Mouse (Mus musculus) frontal cortex, adult 2 months (tissue): ENCODE measurements around the gene Sapcd1. TPM values are rescaled to one million over a fixed set of nuclear protein-coding genes. Genes with fewer than 3 reads are reported as not detected.
"Not testable (repeated sequence)": the region's sequence is repeated elsewhere in the genome, so short reads cannot be mapped to it uniquely, and the experiment has no call there.

ENCODE experiments used
- DNase-seq, 2 experiments: peaks; one replicate each; pipeline ENCODE4 v3.0.0; 2022; ENCODE audit warnings: low spot score in 1 of 2; ENCODE audit errors: extremely low spot score in 1 of 2
- polyA plus RNA-seq: library from polyadenylated mRNA; depleted of rRNA; stranded (reverse); fragments of >200 nt; gene quantifications from 2 replicates; pipeline ENCODE4 v1.2.3, GENCODE M21; 2012

The Sapcd1 gene
- polyA plus RNA-seq, 1 experiment = 1.5 TPM

DNA sequence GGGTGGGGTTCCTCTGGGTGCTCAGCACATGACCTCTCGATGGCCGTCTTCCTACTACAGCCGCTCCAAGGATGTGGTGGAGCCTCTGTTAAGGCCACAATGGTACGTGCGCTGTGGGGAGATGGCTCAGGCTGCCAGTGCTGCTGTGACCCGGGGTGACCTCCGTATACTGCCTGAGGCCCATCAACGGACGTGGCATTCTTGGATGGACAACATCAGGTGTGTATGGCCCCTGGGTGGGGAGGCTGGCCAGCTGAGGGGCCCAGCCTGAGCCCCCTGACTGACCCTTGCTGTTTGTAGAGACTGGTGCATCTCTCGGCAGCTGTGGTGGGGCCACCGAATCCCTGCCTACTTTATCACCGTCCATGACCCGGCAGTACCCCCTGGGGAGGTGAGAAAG, 15.4 kb downstream of the Sapcd1 start:
- DNase-seq = no peak

DNA sequence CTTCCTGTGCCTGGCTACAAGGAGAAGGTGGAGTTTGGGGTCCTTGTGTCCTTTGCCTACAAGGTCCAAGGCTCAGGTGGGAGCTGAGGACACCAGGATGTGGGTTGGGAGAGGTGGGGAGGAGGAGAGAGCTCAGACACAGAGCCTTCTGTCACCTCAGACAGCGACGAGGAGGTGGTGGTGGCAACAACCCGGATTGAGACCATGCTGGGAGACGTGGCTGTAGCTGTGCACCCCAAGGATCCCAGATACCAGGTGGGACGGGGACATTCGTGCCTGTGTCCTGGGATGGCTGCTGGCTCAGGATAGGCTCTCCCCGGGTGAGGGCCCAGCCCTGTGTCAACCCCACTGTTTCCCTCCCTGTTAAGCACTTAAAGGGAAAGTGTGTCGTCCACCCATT, 16.4 kb downstream of the Sapcd1 start:
- DNase-seq = no peak

DNA sequence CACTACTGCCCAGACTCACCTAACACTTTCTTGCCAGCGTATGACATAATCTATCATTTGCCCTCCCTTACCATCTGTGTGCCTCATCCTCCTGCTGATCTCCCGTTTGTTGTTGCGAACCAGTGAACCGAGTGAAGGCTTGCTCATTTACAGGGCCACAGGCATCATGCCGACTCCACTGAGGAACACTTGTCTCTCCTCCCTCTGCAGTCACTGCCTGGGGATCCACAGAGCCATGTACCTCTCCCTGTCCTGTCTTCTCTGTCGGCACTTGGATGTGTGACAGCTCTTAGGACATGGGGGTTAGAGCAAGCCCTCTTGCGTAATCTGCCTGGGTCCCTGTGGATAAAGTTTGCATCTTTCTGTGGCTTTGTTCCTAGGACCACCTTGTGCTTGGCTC, 18.2 kb downstream of the Sapcd1 start:
- no peak for DNase-seq

DNA sequence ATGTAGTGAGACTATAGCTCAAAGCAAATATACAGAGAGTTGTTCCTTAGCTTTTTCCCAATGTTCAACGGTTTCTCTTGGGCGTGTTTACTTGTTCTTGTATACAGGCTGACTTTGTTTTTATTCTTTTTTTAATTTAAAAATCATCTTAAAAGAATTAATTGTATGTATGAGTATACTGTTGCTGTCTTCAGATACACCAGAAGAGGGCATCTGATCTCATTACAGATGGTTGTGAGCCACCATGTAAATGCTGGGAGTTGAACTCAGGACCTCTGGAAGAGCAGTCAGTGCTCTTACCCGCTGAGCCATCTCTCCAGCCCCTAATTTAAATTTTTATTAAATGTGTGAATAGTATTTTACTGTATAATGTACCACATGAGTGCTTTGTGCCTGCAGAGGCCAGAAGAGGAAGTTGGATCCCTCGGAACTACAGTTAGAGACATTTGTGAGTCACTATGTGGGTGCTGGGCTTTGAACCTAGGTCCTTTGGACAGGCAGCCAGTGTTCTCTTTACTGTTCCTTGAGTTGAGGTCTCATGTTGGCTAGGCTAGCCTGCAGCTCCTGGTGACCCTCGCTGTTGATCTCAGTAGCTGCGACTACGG, 20.3 kb downstream of the Sapcd1 start:
- no peak for DNase-seq

DNA sequence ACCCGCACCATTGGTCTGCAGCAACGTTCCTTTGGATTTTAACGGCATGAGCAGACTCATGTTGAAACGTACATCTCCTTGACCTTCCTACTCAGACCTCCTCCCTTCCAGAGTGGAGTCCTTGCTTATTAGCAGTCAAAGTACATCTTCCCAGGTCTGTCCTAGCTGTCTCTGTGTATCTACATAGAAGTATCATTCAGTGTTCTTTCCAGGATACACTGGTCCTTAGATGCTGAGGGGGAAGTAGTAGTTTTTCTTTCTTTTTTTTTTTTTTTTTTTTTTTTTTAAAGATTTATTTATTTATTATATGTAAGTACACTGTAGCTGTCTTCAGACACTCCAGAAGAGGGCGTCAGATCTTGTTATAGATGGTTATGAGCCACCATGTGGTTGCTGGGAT, 21.9 kb downstream of the Sapcd1 start:
- not testable (repeated sequence) for DNase-seq

DNA sequence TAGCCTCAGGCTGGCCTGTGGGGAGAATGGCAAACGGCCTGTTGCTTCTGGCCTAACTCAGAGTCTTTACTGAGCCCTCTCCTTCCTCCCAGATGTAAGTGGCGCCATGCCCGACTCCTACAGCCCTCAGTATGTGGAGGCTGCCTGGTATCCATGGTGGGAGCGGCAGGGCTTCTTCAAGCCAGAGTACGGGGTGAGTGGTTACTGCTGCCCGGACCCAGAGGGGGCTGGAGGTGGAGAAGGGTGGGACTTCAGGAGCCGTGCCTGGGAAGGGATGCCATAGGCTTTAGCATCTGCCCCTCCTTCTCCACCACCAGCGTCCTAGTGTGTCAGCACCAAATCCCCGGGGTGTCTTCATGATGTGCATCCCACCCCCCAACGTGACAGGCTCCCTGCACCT, 22.7 kb downstream of the Sapcd1 start:
- DNase-seq = no peak

DNA sequence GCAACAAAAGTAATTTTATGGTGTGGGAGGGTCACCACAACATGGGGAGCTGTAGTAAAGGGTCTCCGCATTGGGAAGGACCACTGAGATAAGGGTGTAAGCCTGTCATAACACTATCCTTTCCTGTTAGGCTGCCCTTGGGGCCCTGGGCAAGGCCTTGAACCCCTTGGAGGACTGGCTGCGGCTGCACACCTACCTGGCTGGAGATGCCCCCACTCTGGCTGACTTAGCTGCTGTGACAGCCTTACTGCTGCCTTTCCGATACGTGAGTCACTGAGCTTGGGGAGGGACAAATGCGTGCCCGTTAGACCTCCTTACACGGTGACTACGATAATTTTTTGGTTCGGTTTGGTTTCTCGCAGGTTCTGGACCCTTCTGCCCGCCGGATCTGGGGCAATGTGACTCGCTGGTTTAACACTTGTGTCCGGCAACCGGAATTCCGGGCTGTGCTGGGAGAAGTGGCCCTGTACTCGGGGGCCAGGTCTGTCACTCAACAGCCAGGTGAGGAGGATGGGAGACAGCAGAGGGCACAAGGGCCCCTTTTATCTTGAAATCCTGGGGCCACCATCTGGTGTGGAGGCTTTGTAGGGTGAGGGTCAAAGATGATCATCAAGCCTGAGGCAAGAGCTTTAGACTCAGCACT, 23.6 kb downstream of the Sapcd1 start:
- no peak for DNase-seq

DNA sequence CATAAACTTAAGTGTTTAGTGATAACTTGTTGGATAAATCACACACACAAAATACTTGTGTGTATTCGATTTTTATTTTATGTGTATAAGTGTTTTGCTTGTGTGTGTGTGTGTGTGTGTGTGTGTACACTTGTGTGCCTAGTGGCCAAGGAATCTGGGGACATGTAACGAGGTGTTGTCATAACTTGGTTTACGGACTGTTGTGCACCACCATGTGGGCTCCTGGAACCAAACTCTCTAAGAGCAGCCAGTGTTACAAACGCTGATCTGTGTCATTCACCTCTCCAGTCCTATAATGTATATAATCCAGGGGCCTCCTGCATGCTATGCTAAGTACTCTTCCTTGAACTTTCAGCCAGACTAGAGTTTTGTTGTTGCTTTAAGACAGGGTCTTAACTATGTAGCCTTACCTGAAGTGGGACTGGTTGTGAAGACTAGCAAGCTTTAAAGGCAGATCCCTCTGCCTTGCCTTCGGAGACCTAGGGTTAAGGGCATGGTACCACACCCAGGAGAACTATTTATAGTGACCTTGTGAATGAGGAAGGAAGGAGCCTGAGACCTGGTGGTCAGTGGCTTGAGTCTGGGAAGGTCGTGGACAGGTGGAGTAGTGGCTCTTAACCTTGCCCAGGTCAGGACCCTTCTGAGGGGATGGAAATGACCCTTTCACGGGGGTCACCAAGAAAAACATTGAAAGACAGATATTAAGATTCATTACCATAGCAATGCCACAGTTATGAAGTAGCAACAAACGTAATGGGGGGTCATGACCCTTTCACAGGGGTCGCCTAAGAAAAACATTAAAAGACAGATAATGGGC, 24.6 kb downstream of the Sapcd1 start:
- no peak for DNase-seq

DNA sequence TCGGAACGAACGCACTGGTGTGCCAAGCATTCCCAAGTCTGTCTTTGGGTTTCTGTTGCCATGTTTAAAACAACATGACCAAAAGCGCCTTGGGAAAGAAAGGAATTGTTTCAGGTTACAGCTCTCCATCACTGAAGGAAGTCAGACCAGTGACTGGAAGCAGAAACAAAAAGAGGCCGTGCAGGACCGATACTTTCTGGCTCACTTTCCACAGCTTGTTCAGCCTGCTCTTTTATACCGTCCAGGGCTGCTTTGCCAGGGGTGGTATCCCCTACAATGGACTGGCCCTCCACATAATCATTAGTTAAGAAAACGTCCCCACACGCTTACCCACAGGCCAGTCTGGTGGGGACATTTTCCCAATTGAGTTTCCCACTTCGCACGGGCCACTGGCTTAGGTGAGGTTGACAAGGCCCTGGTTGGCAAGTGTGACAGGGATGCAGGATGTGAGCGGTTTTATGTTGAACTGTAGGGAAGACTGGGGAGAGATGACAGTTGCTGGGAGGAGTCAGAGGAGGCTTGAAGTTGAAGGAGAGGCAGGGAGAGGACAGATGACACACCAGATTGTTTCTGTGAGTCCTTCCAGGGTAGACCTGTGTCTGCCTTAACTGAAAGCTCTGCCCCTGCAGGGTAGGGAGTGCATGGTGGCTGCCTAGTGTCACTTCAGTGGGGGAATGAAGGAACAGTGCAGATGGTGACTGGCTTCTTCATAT, 25.5 kb downstream of the Sapcd1 start:
- DNase-seq = no peak

DNA sequence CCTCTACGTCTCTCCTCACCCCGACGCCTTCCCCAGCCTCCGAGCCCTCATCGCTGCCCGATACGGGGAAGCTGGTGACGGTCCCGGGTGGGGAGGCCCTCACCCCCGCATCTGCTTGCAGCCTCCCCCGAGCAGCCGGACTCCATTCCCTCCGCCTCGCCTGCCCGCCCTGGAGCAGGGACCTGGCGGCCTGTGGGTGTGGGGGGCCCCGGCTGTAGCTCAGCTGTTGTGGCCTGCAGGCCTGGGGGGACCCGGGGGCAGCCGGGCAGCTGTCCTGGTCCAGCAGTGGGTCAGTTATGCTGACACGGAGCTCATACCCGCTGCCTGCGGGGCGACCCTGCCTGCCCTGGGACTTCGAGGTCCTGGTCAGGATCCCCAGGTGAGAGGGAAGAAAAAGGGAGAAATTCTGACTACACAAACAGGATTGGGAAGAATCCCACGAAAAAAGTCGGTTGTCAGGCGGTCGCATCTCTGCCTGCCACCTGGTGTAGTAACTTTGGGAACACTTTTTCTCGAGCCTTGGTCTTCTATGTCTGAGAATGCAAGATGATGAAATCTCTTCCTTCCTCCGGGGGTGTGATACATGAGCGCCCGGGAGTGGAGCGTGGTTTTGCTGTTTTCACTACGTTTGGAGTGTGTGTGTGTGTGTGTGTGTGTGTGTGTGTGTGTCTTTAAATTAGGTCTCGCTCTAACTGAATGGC, 26.2 kb downstream of the Sapcd1 start:
- DNase-seq = peak in 1 of 2 experiments; percentile 56

DNA sequence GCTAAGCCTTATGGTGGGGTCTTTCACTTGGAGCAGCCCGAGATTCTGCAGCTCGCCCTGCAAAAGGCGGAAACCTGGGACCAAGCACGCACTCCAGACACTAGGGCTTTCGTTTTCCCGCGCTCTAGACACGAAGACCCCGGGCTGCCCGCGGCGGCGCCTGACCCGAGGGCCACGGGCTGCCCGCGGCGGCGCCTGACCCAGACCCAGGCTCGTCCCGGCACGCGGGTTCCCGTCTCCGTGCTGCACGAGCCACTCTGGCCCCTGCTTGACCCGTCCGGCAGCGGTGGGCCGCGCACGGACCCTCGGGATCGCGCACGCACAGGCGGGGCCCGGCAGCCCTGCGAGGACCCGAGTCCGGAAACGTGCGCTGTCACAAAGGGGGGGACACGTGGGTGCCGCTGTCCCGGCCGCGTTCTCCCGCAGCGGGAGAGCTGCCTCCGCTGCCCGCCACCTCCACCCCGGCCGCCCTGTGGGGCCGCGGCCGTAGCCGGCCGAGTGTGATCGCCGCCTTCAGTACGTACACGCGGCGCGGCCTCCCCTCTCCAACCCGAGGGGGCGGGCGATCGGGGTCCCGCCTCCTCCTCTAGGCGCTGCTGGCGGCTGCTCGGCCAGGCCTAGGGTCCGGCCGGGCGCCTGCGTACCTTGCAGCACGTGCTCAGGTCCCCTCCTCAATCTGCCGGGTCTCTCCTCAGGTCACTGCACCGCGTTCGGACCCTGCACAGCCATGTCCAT, 26.9 kb downstream of the Sapcd1 start, which contains the start of gene Vars:
Gene Vars (plus strand): TSS at position 271 of the 735 bp plus-strand sequence.
- peak; percentile 33 to 73 for DNase-seq

DNA sequence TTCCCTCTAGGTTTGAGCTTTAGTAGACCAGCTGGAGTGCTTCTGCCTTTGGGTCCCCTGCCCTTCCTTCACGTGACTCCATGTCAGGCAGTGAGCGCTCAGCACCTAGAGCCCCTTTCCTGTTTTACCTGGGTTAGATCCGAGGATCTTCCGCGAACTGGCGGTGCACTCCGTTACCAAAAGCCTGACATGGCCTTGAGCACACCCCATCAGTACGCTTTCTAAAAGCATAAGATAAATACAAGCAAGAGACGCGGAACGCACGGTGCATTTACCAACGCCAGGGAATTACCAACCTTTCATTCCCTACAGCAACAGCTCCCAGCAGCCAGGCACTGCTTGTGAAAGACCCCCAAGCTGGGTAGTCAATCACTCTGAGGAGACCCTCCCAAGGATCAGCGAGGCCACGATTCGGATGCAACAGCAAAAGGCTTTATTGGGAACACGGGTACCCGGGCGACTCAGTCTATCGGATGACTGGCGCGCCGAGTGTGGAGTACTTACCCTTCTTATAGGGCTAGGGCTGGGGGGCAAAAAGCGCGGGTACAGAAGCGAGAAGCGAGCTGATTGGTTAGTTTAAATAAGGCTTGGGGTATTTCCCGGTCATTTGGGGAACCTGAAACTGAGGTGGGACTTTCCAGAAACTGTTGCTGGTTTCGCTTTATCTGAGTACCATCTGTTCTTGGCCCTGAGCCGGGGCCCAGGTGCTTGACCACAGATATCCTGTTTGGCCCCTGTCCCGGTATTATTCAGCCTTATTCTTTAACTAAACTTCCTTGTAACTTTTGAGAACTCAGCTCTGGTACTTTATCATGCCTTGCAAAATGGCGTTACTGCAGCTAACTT, 27.7 kb downstream of the Sapcd1 start:
- not testable (repeated sequence) for DNase-seq

DNA sequence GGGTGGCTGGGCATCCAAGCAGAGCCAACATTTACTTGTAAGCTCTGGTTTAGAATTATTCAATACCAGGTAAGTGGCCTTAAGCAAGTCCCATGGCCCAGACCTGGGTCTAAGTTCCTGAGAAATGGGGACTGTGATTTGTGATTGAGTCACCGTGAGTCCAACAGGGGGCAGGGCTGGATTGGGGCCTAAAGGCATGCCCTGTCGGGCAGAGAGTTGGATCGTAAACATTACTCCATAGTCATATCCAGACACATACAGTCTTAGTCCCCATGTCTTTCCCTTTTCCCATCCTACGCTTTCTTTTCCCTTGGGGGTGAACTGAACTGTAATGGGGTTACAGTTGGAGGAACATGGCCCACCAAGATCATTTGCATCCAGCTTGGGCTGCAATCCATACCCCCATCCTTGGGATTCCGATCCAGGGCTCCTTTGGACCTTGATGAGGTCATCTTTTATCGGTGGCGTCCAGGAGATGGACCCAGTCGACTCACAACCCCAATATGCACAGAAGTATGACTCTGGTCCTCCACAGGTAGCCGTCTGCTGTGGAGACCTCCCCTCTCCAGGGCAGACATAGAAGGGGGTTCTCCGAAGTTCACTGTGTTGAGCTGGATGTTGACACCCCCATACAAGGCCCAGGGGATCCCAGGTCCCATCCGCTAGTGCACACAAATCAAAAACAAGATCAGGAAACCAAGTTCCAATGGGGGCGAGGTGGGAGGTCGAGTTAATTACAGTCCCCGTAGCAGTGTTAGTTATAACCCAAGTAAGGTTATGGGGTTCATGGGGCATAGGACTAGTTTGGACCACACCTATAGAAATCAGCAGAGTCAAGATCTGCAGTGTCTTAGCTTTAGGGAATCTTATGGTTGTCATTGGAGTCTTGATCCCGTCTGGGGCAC, 29.0 kb downstream of the Sapcd1 start:
- DNase-seq = no peak

DNA sequence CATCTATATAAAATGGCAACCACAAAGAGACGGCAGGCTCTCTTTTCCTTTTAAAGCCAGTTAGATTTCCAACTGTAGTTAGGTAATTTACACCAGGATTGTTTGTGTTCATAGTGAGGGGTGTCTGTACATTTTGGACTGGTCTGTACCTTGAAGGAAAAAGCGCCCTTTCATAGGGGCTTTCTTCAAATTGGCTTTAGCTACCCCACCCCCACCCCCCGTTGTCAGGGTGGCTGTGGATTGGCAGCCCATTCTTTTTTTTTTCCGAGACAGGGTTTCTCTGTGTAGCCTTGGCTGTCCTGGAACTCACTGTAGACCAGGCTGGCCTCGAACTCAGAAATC, 30.7 kb downstream of the Sapcd1 start:
- no peak for DNase-seq

DNA sequence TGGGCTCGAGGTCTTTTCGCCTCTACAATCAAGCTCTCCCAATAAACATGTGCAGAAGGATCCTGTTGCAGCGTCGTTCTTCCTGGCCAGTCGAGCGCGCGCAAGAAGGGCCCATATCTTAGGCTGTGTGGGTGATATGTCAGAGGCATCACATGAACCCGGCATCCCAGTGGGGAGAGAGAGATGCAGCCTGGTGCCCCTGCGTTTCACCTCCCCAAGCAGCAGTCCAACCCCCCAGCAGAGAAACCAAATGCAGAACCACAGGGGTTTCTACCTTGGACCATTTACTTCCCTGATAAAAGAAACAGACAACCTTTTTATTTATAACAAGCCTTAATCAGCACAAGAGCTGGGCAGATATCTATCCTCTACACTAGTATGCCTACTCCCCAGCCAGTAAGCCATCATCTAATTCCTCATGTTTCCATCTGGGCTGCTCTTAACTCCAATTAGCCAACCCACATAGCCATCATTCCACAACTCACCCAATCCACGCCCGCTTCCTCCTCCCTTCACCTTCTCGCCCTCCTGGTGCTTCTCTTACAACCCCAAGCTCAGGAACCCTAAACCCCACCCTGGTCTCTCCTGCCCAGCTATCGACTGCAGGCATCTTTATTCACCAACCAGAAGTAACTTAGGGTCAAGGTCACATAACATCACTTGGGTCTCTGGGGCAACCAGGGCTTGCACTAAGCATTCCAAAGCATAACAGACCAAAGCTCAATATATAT, 31.2 kb downstream of the Sapcd1 start:
- no peak for DNase-seq

DNA sequence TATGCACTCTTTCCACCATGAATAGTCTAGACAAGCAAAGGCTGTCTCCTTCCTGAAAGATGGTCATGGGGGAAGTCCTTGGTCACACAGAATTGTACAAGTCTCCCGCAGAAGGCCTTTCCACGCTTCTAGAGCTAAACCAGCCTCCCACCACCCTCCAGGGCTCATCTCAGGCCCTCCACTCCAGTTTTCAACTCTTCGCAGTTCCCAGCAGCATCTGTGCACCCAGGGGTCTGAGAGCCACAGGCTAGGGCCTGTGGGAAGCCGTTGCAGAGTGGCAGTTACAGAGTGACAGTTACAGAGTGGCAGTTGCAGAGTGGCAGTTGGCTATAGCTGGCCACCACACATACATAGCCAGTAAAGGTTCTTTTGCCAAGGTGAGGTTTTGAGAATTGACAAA, 31.9 kb downstream of the Sapcd1 start:
- DNase-seq = not testable (repeated sequence)

DNA sequence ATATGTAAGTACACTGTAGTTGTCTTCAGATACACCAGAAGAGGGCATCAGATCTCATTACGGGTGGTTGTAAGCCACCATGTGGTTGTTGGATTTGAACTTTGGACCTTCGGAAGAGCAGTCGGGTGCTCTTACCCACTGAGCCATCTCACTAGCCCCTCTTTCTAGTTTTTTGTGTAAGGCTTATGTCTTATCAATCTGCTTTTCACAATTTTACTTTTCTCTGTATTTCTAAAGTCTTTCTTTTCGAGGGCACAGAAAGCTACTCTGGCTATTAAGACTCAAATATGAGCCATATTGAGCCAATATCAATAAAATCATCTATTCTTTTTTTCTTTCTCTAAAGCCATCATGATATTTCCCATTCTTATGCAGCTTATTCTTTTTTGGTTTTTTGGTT, 32.6 kb downstream of the Sapcd1 start:
- not testable (repeated sequence) for DNase-seq
